Mouse (Mus musculus): ENCODE measurements around the gene Zfp606.

DNA sequence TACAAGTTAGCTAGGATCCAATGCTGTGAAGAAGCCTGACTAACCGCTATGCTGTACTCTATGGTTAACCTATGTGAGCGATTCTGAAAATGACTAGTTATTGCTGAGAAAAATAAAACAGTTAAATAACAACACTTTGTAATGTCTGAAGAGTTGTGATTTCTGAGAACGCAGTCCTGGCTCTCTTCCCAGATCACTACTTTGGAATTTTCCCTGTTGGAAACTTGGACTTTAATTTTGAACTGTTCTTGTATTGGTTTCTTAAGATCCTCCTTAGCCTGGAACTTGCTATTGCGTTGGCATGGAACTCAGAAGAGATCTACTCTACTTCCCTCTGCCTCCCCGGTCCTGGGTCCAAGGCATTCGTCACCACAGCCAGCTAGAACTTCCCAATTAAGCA, 5.7 kb downstream of the Zfp606 start:
- TF ChIP-seq POLR2A (IDR thresholded peaks at IDR 0.05; ENCODE audit: borderline replicate concordance, insufficient read depth, low read length) (no peak), CTCF (IDR thresholded peaks at IDR 0.05; ENCODE audit: borderline replicate concordance, insufficient read depth, low read depth, low read length) (no peak)
